Comparison of ENCODE assay signal across 8 mouse cellular contexts in the genomic region with DNA sequence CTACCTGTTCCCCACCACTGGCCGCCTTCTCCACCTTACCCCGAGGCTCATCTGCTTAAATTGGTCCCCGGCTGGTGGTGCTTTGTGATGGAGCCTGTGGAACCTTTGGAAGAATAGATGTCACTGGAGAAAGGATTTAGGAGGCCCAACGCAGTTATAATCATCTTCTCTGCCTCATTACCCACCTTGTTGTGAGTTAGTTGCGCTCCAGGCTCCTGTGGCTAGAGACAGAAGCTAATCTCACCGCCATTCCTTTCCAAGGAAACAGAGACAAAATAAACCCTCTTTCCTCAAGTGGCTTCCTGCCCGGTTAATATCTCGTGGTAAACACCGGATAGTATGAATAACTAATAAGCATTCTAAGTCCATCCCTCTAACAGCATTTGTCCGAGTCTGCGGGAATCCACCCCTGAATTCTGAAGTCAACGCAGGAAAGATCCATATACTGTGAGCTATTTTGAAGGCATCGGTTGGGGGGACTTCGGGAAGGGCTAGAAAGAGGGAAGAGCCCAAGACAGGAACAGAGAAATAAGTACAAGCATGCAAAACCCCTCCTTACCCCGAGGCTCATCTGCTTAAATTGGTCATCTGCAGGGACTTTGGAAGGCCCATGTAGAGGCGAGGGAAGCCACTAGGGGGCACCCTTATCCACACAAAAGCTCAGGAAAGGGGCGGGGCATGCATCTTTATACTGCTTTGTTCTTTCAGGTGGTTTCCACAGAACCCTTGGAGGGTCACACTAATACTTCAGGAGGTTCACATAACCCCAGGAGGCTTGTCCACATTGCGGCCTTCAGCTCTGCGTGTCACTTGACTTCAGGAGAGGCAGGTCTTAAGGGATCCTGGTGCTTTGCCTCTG. TPM values are rescaled to one million over a fixed set of nuclear protein-coding genes. Genes with fewer than 3 reads are reported as not detected.
A peak's percentile ranks its signal among the peaks of the same experiment; 100 is the strongest.
DNase-seq lines count a peak whose midpoint lies in the region; ATAC-seq and TF ChIP-seq lines count a peak whose summit lies in the region.

No protein-coding gene starts in this region.

- no peaks in the 10 kb centered on the region for H3K4me1 ChIP-seq in intestine, postnatal 0 days (replicated peaks; ENCODE audit: control insufficient read depth, insufficient read depth, low read length)
- 0 out of 2 replicates have a peak, but pooled peaks cover 3% of the 10 kb centered on the region for H3K4me1 ChIP-seq in midbrain, embryonic 13.5 days (replicated peaks)

- WGBS in intestine, postnatal 0 days: 36% methylated on average over 19 of the region's 19 CpGs
- 31% methylated on average over 19 of the region's 19 CpGs for WGBS in midbrain, embryonic 13.5 days

- no peaks in the 10 kb centered on the region for H3K36me3 ChIP-seq in intestine, postnatal 0 days (ENCODE audit: control insufficient read depth, insufficient read depth)
- no peaks in the 10 kb centered on the region for H3K36me3 ChIP-seq in midbrain, embryonic 13.5 days

- intact Hi-C loops in left cerebral cortex, postnatal 25 days (cut with DNase I): loop anchor here (1.0 kb wide), 1 partner anchor 118 kb away; no protein-coding TSS in a partner anchor

- H3K27me3 ChIP-seq in intestine, postnatal 0 days (replicated peaks; ENCODE audit: control insufficient read depth, insufficient read depth, low read length): no peaks in the 10 kb centered on the region
- H3K27me3 ChIP-seq in midbrain, embryonic 13.5 days: peaks cover 20% of the 10 kb centered on the region

- H3K9me3 ChIP-seq in intestine, postnatal 0 days (ENCODE audit: control insufficient read depth): no peaks in the 10 kb centered on the region
- H3K9me3 ChIP-seq in midbrain, embryonic 13.5 days: no peaks in the 10 kb centered on the region

- ATAC-seq in intestine, postnatal 0 days: 0 out of 2 replicates have a peak, but pooled peaks have one; percentile 13
- peak; percentile 75 for ATAC-seq in midbrain, embryonic 13.5 days

- TF ChIP-seq CTCF in intestine, postnatal 0 days (IDR thresholded peaks at IDR 0.05; ENCODE audit: low read depth): peak; percentile 81

- DNase-seq in gastrocnemius, adult 18-20 months (ENCODE audit: low spot score): peak; percentile 32
- no peak for DNase-seq in gastrocnemius, postnatal 25 days
- DNase-seq in cerebellum, adult 9-11 months: peak; percentile 42
- DNase-seq in frontal cortex, adult 2 months (ENCODE audit: extremely low spot score in 1 of 2, low spot score in 1 of 2): peak; percentile 44 to 89
- peak; percentile 68 to 84 for DNase-seq in left cerebral cortex, postnatal 25 days (ENCODE audit: low spot score in 2 of 2)
- peak; percentile 58 for DNase-seq in spleen, adult 12 weeks (ENCODE audit: low spot score)

- no peak overlapping the region for H3K4me2 ChIP-seq in intestine, postnatal 0 days (replicated peaks; ENCODE audit: low read depth)
- 0 out of 2 replicates have a peak overlapping the region, but pooled peaks have one; percentile 5 for H3K4me2 ChIP-seq in midbrain, embryonic 13.5 days (replicated peaks)

- H3K4me3 ChIP-seq in intestine, postnatal 0 days (ENCODE audit: low read depth, low read length): no peak overlapping the region
- H3K4me3 ChIP-seq in midbrain, embryonic 13.5 days (replicated peaks): no peak overlapping the region

- no peak overlapping the region for H3K9ac ChIP-seq in intestine, postnatal 0 days (ENCODE audit: low read depth, low read length)
- no peak overlapping the region; the same call in 1 of the 2 replicates for H3K9ac ChIP-seq in midbrain, embryonic 13.5 days (replicated peaks)

- H3K27ac ChIP-seq in intestine, postnatal 0 days (ENCODE audit: low read depth, low read length): no peak overlapping the region
- no peak overlapping the region for H3K27ac ChIP-seq in midbrain, embryonic 13.5 days

RNA-seq across cellular contexts. Expression of a gene that starts 4.1 kb away (rescaled TPM):
- total RNA-seq in gastrocnemius, adult 18-20 months (2021): 10 to 100 TPM; 15.6 to 18.4 TPM
- 10 to 100 TPM; 15.3 to 17.9 TPM for total RNA-seq in gastrocnemius, postnatal 25 days (2021)
- 38.7 and 41.4 TPM in 2 replicates for polyA plus RNA-seq in frontal cortex, adult 2 months (2012; rRNA removed)
- polyA plus RNA-seq in intestine, postnatal 0 days (2015; fragmentation: Nextera tagmentation; extraction: Ambion mirVana): 36.0 and 36.6 TPM in 2 replicates
- 10 to 100 TPM; 39.0 to 42.2 TPM for total RNA-seq in left cerebral cortex, postnatal 25 days (2021)
- 58.2 and 60.8 TPM in 2 replicates for polyA plus RNA-seq in midbrain, embryonic 13.5 days (2015; fragmentation: Nextera tagmentation; extraction: Ambion mirVana)

RNA-seq across cellular contexts. Expression of a gene that starts 46.3 kb away (rescaled TPM):
- total RNA-seq in gastrocnemius, adult 18-20 months (2021): 1 to 10 TPM in 1 of 2 experiments, under 1 TPM in 1; 0.89 to 1.4 TPM
- total RNA-seq in gastrocnemius, postnatal 25 days (2021): 1 to 10 TPM in 1 of 2 experiments, under 1 TPM in 1; 0.62 to 1.3 TPM
- 6.3 and 7.1 TPM in 2 replicates for polyA plus RNA-seq in frontal cortex, adult 2 months (2012; rRNA removed)
- 1.3 TPM in 2 replicates for polyA plus RNA-seq in intestine, postnatal 0 days (2015; fragmentation: Nextera tagmentation; extraction: Ambion mirVana)
- total RNA-seq in left cerebral cortex, postnatal 25 days (2021): 10 to 100 TPM in 1 of 2 experiments, 1 to 10 TPM in 1; 6.1 to 11.1 TPM
- 15.1 and 16.0 TPM in 2 replicates for polyA plus RNA-seq in midbrain, embryonic 13.5 days (2015; fragmentation: Nextera tagmentation; extraction: Ambion mirVana)
